Mouse (Mus musculus): Measurements from ENCODE around the gene Cpa4. TPM values are rescaled to one million over a fixed set of nuclear protein-coding genes. Genes with fewer than 3 reads are reported as not detected.

Gene Cpa4
- polyA plus RNA-seq, 1 experiment: not detected

- DNase-seq (ENCODE audit: low read depth): no peak
Measured at GRCm38 (mm10) chr6:30551644-30552580, 16.3 kb upstream of the Cpa4 start.

GRCm38 (mm10) chr6:30552628-30553027 lies 15.5 kb upstream of the Cpa4 start:
- DNase-seq (ENCODE audit: low read depth): no peak

- DNase-seq (ENCODE audit: low read depth): no peak
Measured at GRCm38 (mm10) chr6:30553381-30554010, 14.7 kb upstream of the Cpa4 start.

- no peak for DNase-seq (ENCODE audit: low read depth)
Measured at GRCm38 (mm10) chr6:30554092-30554491, 14.1 kb upstream of the Cpa4 start.

GRCm38 (mm10) chr6:30554621-30555170 lies 13.5 kb upstream of the Cpa4 start:
- DNase-seq (ENCODE audit: low read depth): no peak

- no peak for DNase-seq (ENCODE audit: low read depth)
Measured at GRCm38 (mm10) chr6:30556080-30556479, 12.1 kb upstream of the Cpa4 start.

- no peak for DNase-seq (ENCODE audit: low read depth)
Measured at GRCm38 (mm10) chr6:30559726-30560125, 8.4 kb upstream of the Cpa4 start.

- no peak for DNase-seq (ENCODE audit: low read depth)
Measured at GRCm38 (mm10) chr6:30562132-30562531, 6.0 kb upstream of the Cpa4 start.

- DNase-seq (ENCODE audit: low read depth): no peak
Measured at GRCm38 (mm10) chr6:30563575-30563974, 4.6 kb upstream of the Cpa4 start.

- no peak for DNase-seq (ENCODE audit: low read depth)
Measured at GRCm38 (mm10) chr6:30564051-30564450, 4.1 kb upstream of the Cpa4 start.

- DNase-seq (ENCODE audit: low read depth): no peak
Measured at GRCm38 (mm10) chr6:30569331-30569730, 1.2 kb downstream of the Cpa4 start.

- DNase-seq (ENCODE audit: low read depth): no peak
Measured at GRCm38 (mm10) chr6:30570012-30570411, 1.8 kb downstream of the Cpa4 start.

- DNase-seq (ENCODE audit: low read depth): no peak
Measured at GRCm38 (mm10) chr6:30572456-30573311, 4.5 kb downstream of the Cpa4 start.

GRCm38 (mm10) chr6:30573380-30573779 lies 5.2 kb downstream of the Cpa4 start:
- DNase-seq (ENCODE audit: low read depth): no peak

GRCm38 (mm10) chr6:30574945-30575344 lies 6.8 kb downstream of the Cpa4 start:
- DNase-seq (ENCODE audit: low read depth): no peak

- no peak for DNase-seq (ENCODE audit: low read depth)
Measured at GRCm38 (mm10) chr6:30576477-30577203, 8.5 kb downstream of the Cpa4 start.

GRCm38 (mm10) chr6:30579961-30580840 lies 12.0 kb downstream of the Cpa4 start:
- no peak for DNase-seq (ENCODE audit: low read depth)

- DNase-seq (ENCODE audit: low read depth): no peak
Measured at GRCm38 (mm10) chr6:30580841-30581176, 12.6 kb downstream of the Cpa4 start.

GRCm38 (mm10) chr6:30586886-30587442 lies 18.8 kb downstream of the Cpa4 start:
- no peak for DNase-seq (ENCODE audit: low read depth)

GRCm38 (mm10) chr6:30589819-30590218 lies 21.6 kb downstream of the Cpa4 start:
- DNase-seq (ENCODE audit: low read depth): no peak

Measured in gonadal fat pad, adult 2 months (tissue).